Mouse (Mus musculus) embryonic facial prominence, embryonic 12.5 days (tissue): ENCODE measurements around the gene Galntl6. TPM values are rescaled to one million over a fixed set of nuclear protein-coding genes. Genes with fewer than 3 reads are reported as not detected.

ENCODE experiments used
- ATAC-seq: fragments of 200-750 bp; cut with Nextera tagmentation; 2 replicates; pipeline ENCODE4 v1.8.0; 2017; ENCODE audit not compliant: insufficient number of reproducible peaks, insufficient read depth, low FRiP score, low TSS enrichment
- H3K27ac ChIP-seq: fragments of 300-500 bp; sonication (generic); 2 replicates; pipeline ENCODE4 v1.5.1; 2016; ENCODE audit warnings: mild to moderate bottlenecking
- H3K27me3 ChIP-seq: fragments of 300-500 bp; sonication (generic); 2 replicates; pipeline ENCODE4 v1.6.1; 2016; ENCODE audit warnings: mild to moderate bottlenecking, moderate library complexity
- H3K36me3 ChIP-seq: fragments of 300-500 bp; sonication (generic); 2 replicates; pipeline ENCODE4 v1.6.1; 2016; ENCODE audit warnings: mild to moderate bottlenecking
- H3K4me1 ChIP-seq: fragments of 300-500 bp; sonication (generic); 2 replicates; pipeline ENCODE4 v1.6.1; 2016
- H3K4me2 ChIP-seq: fragments of 300-500 bp; sonication (generic); replicated peaks from 2 replicates; pipeline ENCODE4 v1.6.1; 2016; ENCODE audit warnings: mild to moderate bottlenecking, moderate library complexity
- H3K4me3 ChIP-seq: fragments of 300-500 bp; sonication (generic); 2 replicates; pipeline ENCODE4 v1.5.1; 2016; ENCODE audit warnings: mild to moderate bottlenecking
- H3K9ac ChIP-seq: fragments of 300-500 bp; sonication (generic); 2 replicates; pipeline ENCODE4 v1.6.1; 2016; ENCODE audit warnings: mild to moderate bottlenecking, moderate library complexity
- H3K9me3 ChIP-seq: fragments of 300-500 bp; sonication (generic); 2 replicates; pipeline ENCODE4 v1.6.1; 2016; ENCODE audit warnings: mild to moderate bottlenecking, moderate library complexity
- WGBS: fragments of 180-500 bp; shearing (Covaris S2); methylation state at CpG from one replicate; pipeline ENCODE4 v1.1.7; 2016; 5-methylcytosine and 5-hydroxymethylcytosine counted together
- polyA plus RNA-seq: library from polyadenylated mRNA; unstranded; fragments of >200 nt; fragmentation: Nextera tagmentation; extraction: Ambion mirVana; gene quantifications from 2 replicates; pipeline ENCODE4 v1.2.1, GENCODE M21; 2016

Gene Galntl6
- polyA plus RNA-seq, 1 experiment from 2014 or later = 2.0 TPM

DNA sequence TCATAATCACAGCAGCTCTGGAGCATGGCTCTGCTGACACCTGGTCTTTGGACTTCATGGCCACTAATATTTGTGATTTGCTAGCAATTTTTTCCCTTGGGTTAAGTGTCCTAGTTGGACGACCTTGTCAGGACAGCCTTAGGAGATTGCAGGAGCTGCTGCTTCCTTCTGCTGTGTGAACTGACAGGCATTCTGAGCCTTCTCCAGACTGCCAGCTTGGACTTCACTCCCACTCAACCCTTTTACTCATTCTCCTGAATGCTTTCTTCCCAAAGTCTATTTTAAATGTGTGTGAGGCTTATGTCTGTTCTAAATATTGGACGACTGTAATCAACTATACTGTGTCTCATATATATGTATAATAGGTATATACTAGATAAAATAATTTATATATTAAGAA lies 971.3 kb downstream of the Galntl6 start:
- Histone ChIP-seq H3K27ac (no peak overlapping the region), H3K9ac (no peak overlapping the region), H3K4me3 (no peak overlapping the region), H3K27me3 (no peaks in the 10 kb centered on the region), H3K4me1 (no peaks in the 10 kb centered on the region), H3K9me3 (no peaks in the 10 kb centered on the region), H3K36me3 (no peaks in the 10 kb centered on the region), H3K4me2 (no peak overlapping the region)
- no peak for ATAC-seq
- 69% methylated on average over 2 of the region's 2 CpGs for WGBS

DNA sequence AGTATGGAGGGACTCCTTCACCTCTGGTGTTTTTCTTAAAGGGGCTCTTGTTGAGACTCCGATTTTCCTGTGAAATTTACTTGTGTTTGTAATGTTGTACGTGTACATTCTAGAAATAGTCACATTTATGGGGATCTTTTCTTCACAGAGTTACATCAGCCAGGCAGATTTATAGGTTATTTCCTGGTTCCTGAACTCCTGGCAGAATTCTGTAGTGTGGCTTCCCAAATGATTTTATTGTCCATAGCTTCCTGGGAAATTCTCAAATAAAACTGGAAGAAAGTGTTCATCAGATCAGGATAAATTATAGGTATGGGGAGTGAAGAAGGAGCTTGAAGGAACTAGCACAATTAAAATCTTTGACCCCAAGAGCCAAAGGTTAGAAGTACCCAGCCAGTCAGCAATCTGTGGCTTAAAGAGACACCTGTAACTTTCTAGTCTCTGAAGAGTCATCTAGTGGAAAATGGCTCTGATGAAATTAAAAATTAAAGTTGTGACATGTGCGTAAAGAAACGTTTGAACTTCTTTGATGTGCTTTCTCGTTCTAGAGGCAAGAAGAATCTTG lies 972.5 kb downstream of the Galntl6 start:
- WGBS = 63% methylated on average over 5 of the region's 5 CpGs
- Histone ChIP-seq H3K27ac (no peak overlapping the region), H3K27me3 (no peaks in the 10 kb centered on the region), H3K9ac (no peak overlapping the region), H3K36me3 (no peaks in the 10 kb centered on the region), H3K9me3 (no peaks in the 10 kb centered on the region), H3K4me3 (no peak overlapping the region), H3K4me1 (no peaks in the 10 kb centered on the region), H3K4me2 (no peak overlapping the region)
- no peak for ATAC-seq

DNA sequence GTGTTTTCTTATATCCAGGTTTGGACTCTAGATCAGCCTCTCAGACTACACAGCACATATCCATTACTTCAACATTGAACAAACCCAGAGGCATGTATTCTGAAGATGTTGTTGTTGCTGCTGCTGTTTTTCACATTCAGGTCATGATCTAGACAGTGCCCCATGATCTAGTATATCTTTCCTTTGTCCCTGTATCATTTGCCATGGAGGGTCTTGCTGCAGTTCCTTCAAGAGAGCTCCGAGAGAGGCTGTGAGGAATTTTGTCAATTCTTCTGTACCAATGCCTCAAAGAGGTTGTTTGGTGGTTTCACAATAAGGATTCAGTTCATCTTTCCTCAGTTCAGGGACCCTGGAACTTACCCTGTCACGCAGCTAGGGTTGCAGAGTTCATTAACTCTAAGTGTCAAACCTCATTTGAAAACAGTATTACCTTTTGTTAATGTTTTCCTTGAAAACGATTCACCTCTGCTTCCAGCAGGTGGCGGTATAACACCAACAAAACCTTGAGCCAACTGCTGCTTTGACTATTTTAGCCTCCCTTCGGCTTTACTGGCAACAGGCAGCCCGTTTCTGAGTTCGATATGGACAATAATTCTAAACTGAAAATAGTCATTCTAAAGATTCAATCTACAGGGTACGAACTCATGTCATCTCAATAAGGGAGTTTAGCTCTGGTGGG lies 973.1 kb downstream of the Galntl6 start:
- H3K4me2 ChIP-seq = no peak overlapping the region
- no peak overlapping the region for H3K4me3 ChIP-seq
- H3K9me3 ChIP-seq = no peaks in the 10 kb centered on the region
- no peak overlapping the region for H3K27ac ChIP-seq
- no peaks in the 10 kb centered on the region for H3K36me3 ChIP-seq
- H3K27me3 ChIP-seq = no peaks in the 10 kb centered on the region
- no peak overlapping the region for H3K9ac ChIP-seq
- no peaks in the 10 kb centered on the region for H3K4me1 ChIP-seq
- no peak for ATAC-seq
- WGBS = 16% methylated on average over 8 of the region's 8 CpGs

DNA sequence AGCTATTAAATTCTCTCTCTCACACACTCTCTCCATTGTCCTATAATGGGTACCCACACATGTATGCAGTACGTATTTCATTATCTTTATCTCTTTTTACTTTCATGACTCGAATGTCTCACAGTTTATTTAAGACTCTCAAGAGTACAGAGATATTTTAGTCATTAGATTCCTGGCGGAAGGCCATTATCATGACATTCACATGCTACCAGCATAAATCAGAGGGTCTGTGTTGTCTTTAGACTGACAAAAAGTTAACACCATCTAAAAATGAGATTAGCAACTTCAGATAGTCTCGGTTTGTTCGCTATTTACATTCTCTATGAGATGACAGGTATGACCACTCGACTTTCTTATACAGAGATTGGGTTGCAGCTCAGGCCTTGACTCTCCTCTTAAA lies 985.4 kb downstream of the Galntl6 start:
- no peaks in the 10 kb centered on the region for H3K4me1 ChIP-seq
- no peak overlapping the region for H3K27ac ChIP-seq
- H3K27me3 ChIP-seq = no peaks in the 10 kb centered on the region
- H3K4me3 ChIP-seq = no peak overlapping the region
- ATAC-seq = no peak
- H3K36me3 ChIP-seq = no peaks in the 10 kb centered on the region
- H3K9me3 ChIP-seq = no peaks in the 10 kb centered on the region
- WGBS = 71% methylated on average over 6 of the region's 6 CpGs
- H3K4me2 ChIP-seq = no peak overlapping the region
- H3K9ac ChIP-seq = no peak overlapping the region

DNA sequence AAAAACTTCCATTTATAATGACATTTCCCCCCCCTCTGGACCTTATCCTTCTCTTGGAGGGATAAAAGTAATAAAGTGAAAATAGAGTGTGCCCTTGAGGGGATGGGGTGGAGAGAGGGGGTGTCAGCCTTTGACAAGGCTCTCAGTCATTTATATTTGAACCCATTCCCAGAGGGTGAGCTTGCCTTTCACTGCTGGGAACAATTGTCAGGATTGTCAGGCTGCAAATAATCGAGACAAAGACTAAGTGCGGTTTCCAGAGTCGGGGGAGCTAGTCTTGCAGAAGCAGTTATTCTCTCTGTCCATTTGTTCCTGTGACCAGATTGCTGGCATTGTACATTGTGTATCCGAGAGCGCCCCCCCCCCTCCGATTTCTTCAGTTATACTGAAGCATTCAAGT lies 988.9 kb downstream of the Galntl6 start:
- Histone ChIP-seq H3K36me3 (no peaks in the 10 kb centered on the region), H3K4me3 (no peak overlapping the region), H3K9me3 (no peaks in the 10 kb centered on the region), H3K4me2 (no peak overlapping the region), H3K27me3 (no peaks in the 10 kb centered on the region), H3K9ac (no peak overlapping the region), H3K4me1 (no peaks in the 10 kb centered on the region), H3K27ac (no peak overlapping the region)
- 46% methylated on average over 6 of the region's 6 CpGs for WGBS
- no peak for ATAC-seq

DNA sequence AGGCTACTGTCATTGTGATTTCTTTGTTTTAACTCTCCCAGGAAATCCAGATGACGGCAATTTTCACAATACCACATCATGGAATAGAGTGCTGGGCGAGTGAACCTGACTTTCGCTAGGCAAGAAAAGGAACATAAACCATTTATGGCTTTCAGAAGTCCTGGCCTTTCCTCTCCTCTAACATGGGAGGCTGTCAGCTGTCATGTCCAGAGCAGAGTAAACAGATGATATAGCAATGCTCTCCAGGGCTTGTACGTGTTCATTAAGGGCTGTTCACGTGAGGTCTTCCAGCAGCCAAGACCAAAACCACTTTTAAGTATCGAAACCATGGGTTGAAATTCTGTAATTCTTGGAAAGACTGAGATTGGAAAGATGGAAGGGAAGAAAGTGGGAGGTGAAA lies 989.3 kb downstream of the Galntl6 start:
- Histone ChIP-seq H3K4me3 (no peak overlapping the region), H3K36me3 (no peaks in the 10 kb centered on the region), H3K9ac (no peak overlapping the region), H3K27me3 (no peaks in the 10 kb centered on the region), H3K4me2 (no peak overlapping the region), H3K9me3 (no peaks in the 10 kb centered on the region), H3K4me1 (no peaks in the 10 kb centered on the region), H3K27ac (no peak overlapping the region)
- WGBS = 60% methylated on average over 6 of the region's 6 CpGs
- no peak for ATAC-seq

DNA sequence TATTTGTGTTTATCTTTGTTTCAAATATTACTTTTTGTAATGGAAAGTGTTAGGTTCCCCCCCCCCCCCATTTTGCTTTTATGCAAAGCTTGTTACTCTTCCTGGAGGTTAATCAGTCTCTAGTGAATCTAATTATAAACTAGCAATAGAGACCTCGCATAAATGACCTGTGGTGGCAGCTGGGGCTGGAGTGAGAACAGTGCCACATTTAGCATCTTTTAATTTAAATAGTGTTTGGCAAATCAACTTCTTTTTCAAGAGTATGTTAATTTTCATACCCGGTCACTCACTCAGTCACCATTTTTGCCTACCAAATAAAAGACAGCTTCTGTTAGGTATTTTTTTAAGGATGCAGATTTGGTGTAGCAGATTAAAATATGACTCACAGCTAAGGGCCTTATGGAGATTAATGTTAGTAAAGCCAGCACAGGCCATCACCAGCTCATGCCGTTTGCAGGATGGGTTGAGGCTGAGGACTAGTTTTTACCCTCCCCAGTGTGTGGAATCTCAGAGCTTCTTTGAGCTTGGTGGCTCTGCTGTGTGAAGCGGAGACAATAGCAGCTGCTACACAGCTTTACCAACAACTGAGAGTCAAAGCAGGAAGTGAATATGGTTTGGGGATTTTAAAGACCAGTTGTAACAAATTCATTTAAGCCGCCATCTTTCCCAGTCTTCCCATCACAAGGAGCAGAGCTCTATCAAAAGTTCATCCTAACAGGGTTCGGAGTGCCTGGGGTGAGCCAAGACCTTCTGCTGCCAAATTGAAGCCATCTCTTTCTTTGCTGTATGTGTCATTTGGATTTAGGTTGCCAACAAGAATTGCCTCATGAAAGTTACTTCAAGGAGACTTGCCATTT lies 990.0 kb downstream of the Galntl6 start:
- H3K4me2 ChIP-seq = no peak overlapping the region
- H3K36me3 ChIP-seq = no peaks in the 10 kb centered on the region
- no peak overlapping the region for H3K9ac ChIP-seq
- 74% methylated on average over 6 of the region's 6 CpGs for WGBS
- no peak overlapping the region for H3K27ac ChIP-seq
- H3K4me1 ChIP-seq = no peaks in the 10 kb centered on the region
- ATAC-seq = no peak
- H3K9me3 ChIP-seq = no peaks in the 10 kb centered on the region
- H3K4me3 ChIP-seq = no peak overlapping the region
- H3K27me3 ChIP-seq = no peaks in the 10 kb centered on the region

DNA sequence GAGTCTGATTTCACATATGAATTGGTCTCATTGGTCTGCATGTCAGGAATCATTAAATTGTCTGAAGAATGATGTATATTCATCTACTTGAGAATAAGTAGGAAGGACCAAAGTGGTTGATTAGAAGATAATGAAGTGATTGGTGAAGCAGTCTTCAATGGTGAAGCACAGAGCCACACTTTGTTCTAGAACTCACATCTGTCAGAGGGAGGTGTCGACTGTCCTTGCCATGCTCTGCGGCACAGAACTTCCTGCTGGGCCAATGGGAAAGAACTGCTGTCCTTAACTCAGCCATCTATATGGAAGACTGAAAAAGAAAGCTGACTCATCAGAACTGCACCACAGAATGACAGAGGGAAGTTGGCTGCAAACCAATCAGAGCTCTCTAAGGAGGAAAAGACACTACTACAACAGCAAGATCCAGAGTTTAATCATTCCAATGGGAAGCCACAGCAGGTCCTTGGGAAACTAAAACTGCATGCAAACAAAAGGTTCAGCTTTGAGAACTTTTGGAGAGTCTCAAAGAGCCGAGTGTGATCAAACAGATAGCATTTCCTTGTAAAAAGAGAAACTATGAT lies 992.0 kb downstream of the Galntl6 start:
- Histone ChIP-seq H3K4me3 (no peak overlapping the region), H3K4me2 (no peak overlapping the region), H3K36me3 (no peaks in the 10 kb centered on the region), H3K4me1 (no peaks in the 10 kb centered on the region), H3K27ac (no peak overlapping the region), H3K27me3 (no peaks in the 10 kb centered on the region), H3K9me3 (no peaks in the 10 kb centered on the region), H3K9ac (no peak overlapping the region)
- ATAC-seq = no peak
- 63% methylated on average over 3 of the region's 3 CpGs for WGBS

DNA sequence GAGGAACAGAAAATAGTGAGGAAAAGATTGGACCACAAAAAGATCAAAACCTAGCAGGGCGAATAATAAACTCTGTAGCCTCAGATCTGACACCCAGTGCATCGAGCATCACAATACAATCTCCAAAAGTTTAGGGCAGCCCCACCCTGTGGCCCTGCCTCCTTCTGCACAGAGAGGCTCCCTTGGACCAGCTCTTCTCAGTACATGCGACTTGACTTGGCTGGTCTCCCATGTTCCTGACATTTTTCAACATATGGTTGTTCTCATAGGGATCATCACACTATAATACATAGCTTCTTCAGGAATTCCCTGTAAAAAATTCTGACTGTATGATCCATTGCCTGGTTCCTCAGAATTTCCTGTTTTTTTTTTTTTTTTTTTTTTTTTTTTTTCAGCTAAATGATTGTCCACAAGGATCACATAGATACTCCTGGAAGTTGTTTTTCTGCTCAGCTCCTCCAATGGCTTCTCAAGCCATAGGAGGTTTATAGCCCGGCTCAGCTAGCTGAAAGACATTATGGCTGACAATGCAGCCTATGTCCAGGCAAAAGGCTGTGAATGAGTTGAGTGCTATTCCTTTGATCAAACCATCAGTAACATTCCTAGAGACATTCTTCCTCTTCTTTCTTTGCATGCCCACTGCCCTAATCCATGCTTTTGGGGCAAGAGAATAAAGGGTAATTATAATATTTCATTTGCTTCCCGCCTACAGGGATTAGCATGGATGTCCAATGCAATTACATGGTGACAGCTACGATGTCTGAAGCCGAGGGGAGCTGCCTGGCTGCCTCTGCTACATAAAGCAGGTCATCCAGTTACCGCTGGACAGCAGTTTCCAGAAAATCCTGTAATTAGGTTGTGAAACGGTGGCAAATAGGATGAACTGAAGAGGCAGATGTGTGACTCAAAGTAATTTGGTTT lies 993.5 kb downstream of the Galntl6 start:
- H3K4me1 ChIP-seq = no peaks in the 10 kb centered on the region
- H3K27me3 ChIP-seq = no peaks in the 10 kb centered on the region
- no peak overlapping the region for H3K27ac ChIP-seq
- 51% methylated on average over 9 of the region's 9 CpGs for WGBS
- no peak overlapping the region for H3K4me3 ChIP-seq
- ATAC-seq = no peak
- H3K36me3 ChIP-seq = no peaks in the 10 kb centered on the region
- H3K9me3 ChIP-seq = no peaks in the 10 kb centered on the region
- H3K9ac ChIP-seq = no peak overlapping the region
- no peak overlapping the region for H3K4me2 ChIP-seq

DNA sequence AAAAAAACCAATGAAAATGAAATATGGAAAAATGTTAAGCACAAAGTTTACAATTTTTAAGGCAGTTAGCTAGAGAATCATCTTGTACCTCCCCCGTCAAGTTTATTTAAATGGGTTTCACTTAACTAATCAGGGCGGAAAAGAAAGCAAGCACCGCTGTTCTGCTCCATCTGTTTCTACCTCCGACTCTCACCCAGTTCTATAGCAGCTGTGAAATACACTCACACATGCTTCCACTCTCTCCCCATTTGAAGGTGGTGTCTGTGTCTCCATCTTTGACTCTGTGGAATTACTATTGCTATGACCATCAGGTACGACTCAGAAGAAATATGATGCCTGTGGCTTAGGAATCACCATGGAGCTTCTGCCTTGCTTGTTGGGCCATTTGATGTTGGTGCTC lies 1019.1 kb downstream of the Galntl6 start:
- 77% methylated on average over 5 of the region's 5 CpGs for WGBS
- no peaks in the 10 kb centered on the region for H3K36me3 ChIP-seq
- no peak overlapping the region for H3K9ac ChIP-seq

DNA sequence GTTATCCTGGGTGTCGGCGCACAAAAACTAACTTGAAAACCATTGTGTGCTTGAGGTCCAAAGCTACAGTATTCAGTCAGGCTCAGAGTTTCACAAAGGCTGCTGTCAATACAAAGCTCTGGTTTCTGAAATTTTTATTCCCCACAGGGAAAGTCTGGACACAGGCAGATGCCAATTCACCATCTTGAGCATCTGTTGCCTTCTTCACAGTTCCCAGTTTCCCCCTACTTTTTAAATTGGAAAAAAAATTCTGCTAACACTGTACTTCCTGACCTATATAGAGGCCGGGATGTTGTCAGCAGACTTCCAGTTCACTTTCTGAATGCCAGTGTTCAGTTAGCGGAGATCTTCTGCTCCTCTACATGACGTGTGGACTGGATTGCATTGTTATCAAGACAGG lies 1020.3 kb downstream of the Galntl6 start:
- Histone ChIP-seq H3K9ac (no peak overlapping the region), H3K4me3 (no peak overlapping the region), H3K27ac (no peak overlapping the region), H3K4me1 (no peaks in the 10 kb centered on the region), H3K9me3 (no peaks in the 10 kb centered on the region), H3K36me3 (no peaks in the 10 kb centered on the region), H3K4me2 (no peak overlapping the region), H3K27me3 (no peaks in the 10 kb centered on the region)
- no peak for ATAC-seq
- 70% methylated on average over 5 of the region's 5 CpGs for WGBS

More for the DNA sequence above, 1019.1 kb downstream of the Galntl6 start:
- no peaks in the 10 kb centered on the region for H3K9me3 ChIP-seq
- no peak overlapping the region for H3K4me2 ChIP-seq
- H3K4me1 ChIP-seq = no peaks in the 10 kb centered on the region
- ATAC-seq = no peak
- H3K27ac ChIP-seq = no peak overlapping the region
- H3K4me3 ChIP-seq = no peak overlapping the region
- H3K27me3 ChIP-seq = no peaks in the 10 kb centered on the region
